Comparison of ENCODE assay signal across 23 mouse cellular contexts in the genomic region with DNA sequence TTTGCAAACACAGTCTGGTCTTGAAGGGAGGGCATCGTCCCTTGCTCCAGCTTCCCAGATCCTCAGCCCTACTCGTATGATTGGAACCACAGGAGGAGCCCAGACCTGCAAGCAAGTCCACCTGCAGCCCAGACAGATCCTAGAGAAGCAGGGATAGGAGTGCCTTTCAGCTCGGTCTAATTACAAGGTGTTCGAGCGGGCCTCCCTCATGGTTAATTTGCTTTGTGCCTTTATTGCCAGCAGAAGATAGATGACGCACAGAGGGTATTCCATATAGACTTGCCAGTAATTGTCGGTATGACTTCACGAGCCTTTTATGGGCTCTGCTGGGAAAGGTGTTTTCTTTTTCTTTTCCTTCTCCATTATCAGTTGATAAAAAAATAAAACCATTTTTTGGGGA.
A peak's percentile ranks its signal among the peaks of the same experiment; 100 is the strongest.
DNase-seq lines count a peak whose midpoint lies in the region; ATAC-seq and TF ChIP-seq lines count a peak whose summit lies in the region.
"Had no signal": no experiment of that assay in that cellular context is flagged by ENCODE, and none has a peak within 500 bp of the region (broad histone marks: within the 10 kb centered on the region; RNA-seq: fewer than 3 reads in every experiment).

No protein-coding gene starts in this region.

- WGBS in embryonic facial prominence, embryonic 14.5 days = 81% methylated on average over 8 of the region's 8 CpGs
- 90% methylated on average over 8 of the region's 8 CpGs for WGBS in embryonic facial prominence, embryonic 10.5 days

- no peaks in the 10 kb centered on the region for H3K9me3 ChIP-seq in embryonic facial prominence, embryonic 14.5 days (ENCODE audit: control insufficient read depth, low read length)
- no peaks in the 10 kb centered on the region for H3K9me3 ChIP-seq in embryonic facial prominence, embryonic 10.5 days
- H3K9me3 ChIP-seq: embryonic facial prominence, embryonic 13.5 days; forebrain, embryonic 13.5 days; forebrain, embryonic 15.5 days had no signal

- no peak for TF ChIP-seq CTCF in layer of hippocampus, adult 2 months (conservative IDR thresholded peaks at IDR 0.05)

- ATAC-seq in embryonic facial prominence, embryonic 14.5 days (ENCODE audit: low read depth) = peak; percentile 44; the same call in 1 of the 2 replicates
- ATAC-seq: activated CD4-positive, CD25-positive, alpha-beta regulatory T cell, adult 4 months; CD4-positive, CD25-positive, alpha-beta regulatory T cell, adult 4 months; forebrain, embryonic 13.5 days; forebrain, embryonic 15.5 days; forebrain, postnatal 0 days; Patski had no signal

- H3K4me1 ChIP-seq in embryonic facial prominence, embryonic 14.5 days (ENCODE audit: control insufficient read depth, insufficient read depth, low read length) = no peaks in the 10 kb centered on the region
- no peaks in the 10 kb centered on the region for H3K4me1 ChIP-seq in embryonic facial prominence, embryonic 10.5 days
- H3K4me1 ChIP-seq: embryonic facial prominence, embryonic 13.5 days had no signal

- no peaks in the 10 kb centered on the region for H3K36me3 ChIP-seq in embryonic facial prominence, embryonic 14.5 days (ENCODE audit: control insufficient read depth, insufficient read depth, low read length)
- no peaks in the 10 kb centered on the region for H3K36me3 ChIP-seq in embryonic facial prominence, embryonic 10.5 days (replicated peaks)
- H3K36me3 ChIP-seq: embryonic facial prominence, embryonic 13.5 days; forebrain, embryonic 15.5 days; G1E had no signal

- H3K4me2 ChIP-seq in embryonic facial prominence, embryonic 14.5 days (ENCODE audit: low read depth, low read length) = no peak overlapping the region
- H3K4me2 ChIP-seq: embryonic facial prominence, embryonic 13.5 days; forebrain, embryonic 13.5 days; forebrain, embryonic 15.5 days had no signal

- H3K4me3 ChIP-seq in embryonic facial prominence, embryonic 14.5 days (ENCODE audit: low read depth, low read length) = no peak overlapping the region
- no peak overlapping the region for H3K4me3 ChIP-seq in embryonic facial prominence, embryonic 10.5 days
- H3K4me3 ChIP-seq in layer of hippocampus, adult 2 months = no peak overlapping the region
- H3K4me3 ChIP-seq: embryonic facial prominence, embryonic 13.5 days; forebrain, embryonic 13.5 days; forebrain, embryonic 15.5 days had no signal

- peak; percentile 50 to 58 for DNase-seq in cerebellum, postnatal 10 days
- DNase-seq in cerebellum, adult 8-10 months = no peak
- no peak for DNase-seq in embryonic facial prominence, embryonic 14.5 days (ENCODE audit: low spot score)
- DNase-seq in embryonic facial prominence, embryonic 10.5 days (ENCODE audit: low spot score) = no peak
- no peak for DNase-seq in layer of hippocampus, adult 2 months (ENCODE audit: low spot score in 2 of 2)
- no peak for DNase-seq in layer of hippocampus, postnatal 36 days
- peak; percentile 16 to 19 for DNase-seq in right cerebral cortex, postnatal 10 days (ENCODE audit: low spot score in 2 of 2)
- DNase-seq in right cerebral cortex, postnatal 36 days (ENCODE audit: low spot score in 2 of 2) = no peak
- DNase-seq: adrenal gland, adult 8-10 months; adrenal gland, postnatal 14 days; adrenal gland, postnatal 36 days; B cell, adult 2 months; cerebellum, adult 11-12 months; cerebellum, adult 9-10 months; forebrain, postnatal 0 days had no signal

- H3K27ac ChIP-seq in embryonic facial prominence, embryonic 14.5 days (replicated peaks; ENCODE audit: low read depth, low read length) = no peak overlapping the region
- no peak overlapping the region for H3K27ac ChIP-seq in embryonic facial prominence, embryonic 10.5 days (replicated peaks)
- H3K27ac ChIP-seq in layer of hippocampus, adult 2 months = 0 out of 2 replicates have a peak overlapping the region, but pooled peaks have one; percentile 79
- H3K27ac ChIP-seq: embryonic facial prominence, embryonic 13.5 days; forebrain, embryonic 13.5 days; forebrain, embryonic 15.5 days had no signal

- no peaks in the 10 kb centered on the region for H3K27me3 ChIP-seq in embryonic facial prominence, embryonic 14.5 days (replicated peaks; ENCODE audit: control insufficient read depth, insufficient read depth, low read length)
- H3K27me3 ChIP-seq in embryonic facial prominence, embryonic 10.5 days (replicated peaks; ENCODE audit: low read depth, poor library complexity, severe bottlenecking) = no peaks in the 10 kb centered on the region
- H3K27me3 ChIP-seq: CH12.LX; embryonic facial prominence, embryonic 13.5 days had no signal

- no peak overlapping the region for H3K9ac ChIP-seq in embryonic facial prominence, embryonic 14.5 days (ENCODE audit: low read depth, low read length)
- H3K9ac ChIP-seq: embryonic facial prominence, embryonic 13.5 days; forebrain, embryonic 13.5 days; forebrain, embryonic 15.5 days; forebrain, postnatal 0 days had no signal

Comparison
In these comparisons a context has a peak if more than half of its experiments do, and no peak if none do; other contexts are left out.
1. DNase-seq: peak in cerebellum, postnatal 10 days (2 of 2) and right cerebral cortex, postnatal 10 days (2 of 2); none in cerebellum, adult 8-10 months (single experiment), embryonic facial prominence, embryonic 14.5 days (single experiment), embryonic facial prominence, embryonic 10.5 days (single experiment), layer of hippocampus, adult 2 months (0 of 2), layer of hippocampus, postnatal 36 days (0 of 2) and right cerebral cortex, postnatal 36 days (0 of 2).